Mouse (Mus musculus): Measurements from ENCODE around the gene Lrrk2. TPM values are rescaled to one million over a fixed set of nuclear protein-coding genes. Genes with fewer than 3 reads are reported as not detected.

The Lrrk2 gene
- polyA plus RNA-seq, 1 experiment from 2014 or later = 4.1 TPM

GRCm38 (mm10) chr15:91642682-91643306, 30.2 kb upstream of the Lrrk2 start:
- no peaks in the 10 kb centered on the region for H3K9me3 ChIP-seq (replicated peaks; ENCODE audit: control insufficient read depth, low read length)
- H3K36me3 ChIP-seq (replicated peaks; ENCODE audit: control insufficient read depth, insufficient read depth, low read depth, low read length) = no peaks in the 10 kb centered on the region
- ATAC-seq (replicated peaks; ENCODE audit: insufficient number of reproducible peaks, low FRiP score, low TSS enrichment, low read depth) = no peak
- 81% methylated on average over 9 of the region's 9 CpGs for WGBS
- H3K9ac ChIP-seq (replicated peaks; ENCODE audit: low read length) = no peak overlapping the region
- H3K4me2 ChIP-seq (ENCODE audit: low read depth, low read length) = no peak overlapping the region
- DNase-seq (ENCODE audit: low spot score) = no peak
- no peak overlapping the region for H3K4me3 ChIP-seq (ENCODE audit: low read depth, low read length)
- no peaks in the 10 kb centered on the region for H3K4me1 ChIP-seq (ENCODE audit: control insufficient read depth, insufficient read depth, low read length)
- H3K27ac ChIP-seq (replicated peaks; ENCODE audit: low read depth, low read length) = no peak overlapping the region
- no peaks in the 10 kb centered on the region for H3K27me3 ChIP-seq (ENCODE audit: control insufficient read depth, insufficient read depth, low read length)

GRCm38 (mm10) chr15:91643632-91644348, 29.2 kb upstream of the Lrrk2 start:
- DNase-seq (ENCODE audit: low spot score) = no peak
- Histone ChIP-seq H3K27ac (replicated peaks; ENCODE audit: low read depth, low read length) (no peak overlapping the region), H3K36me3 (replicated peaks; ENCODE audit: control insufficient read depth, insufficient read depth, low read depth, low read length) (no peaks in the 10 kb centered on the region), H3K4me1 (ENCODE audit: control insufficient read depth, insufficient read depth, low read length) (no peaks in the 10 kb centered on the region), H3K4me3 (ENCODE audit: low read depth, low read length) (no peak overlapping the region), H3K4me2 (ENCODE audit: low read depth, low read length) (no peak overlapping the region), H3K27me3 (ENCODE audit: control insufficient read depth, insufficient read depth, low read length) (no peaks in the 10 kb centered on the region), H3K9me3 (replicated peaks; ENCODE audit: control insufficient read depth, low read length) (no peaks in the 10 kb centered on the region), H3K9ac (replicated peaks; ENCODE audit: low read length) (no peak overlapping the region)
- ATAC-seq (replicated peaks; ENCODE audit: insufficient number of reproducible peaks, low FRiP score, low TSS enrichment, low read depth) = no peak
- WGBS = 77% methylated on average over 7 of the region's 7 CpGs

- ATAC-seq (replicated peaks; ENCODE audit: insufficient number of reproducible peaks, low FRiP score, low TSS enrichment, low read depth) = no peak
- no peaks in the 10 kb centered on the region for H3K4me1 ChIP-seq (ENCODE audit: control insufficient read depth, insufficient read depth, low read length)
- DNase-seq (ENCODE audit: low spot score) = no peak
- H3K27ac ChIP-seq (replicated peaks; ENCODE audit: low read depth, low read length) = no peak overlapping the region
- H3K27me3 ChIP-seq (ENCODE audit: control insufficient read depth, insufficient read depth, low read length) = no peaks in the 10 kb centered on the region
- no peaks in the 10 kb centered on the region for H3K9me3 ChIP-seq (replicated peaks; ENCODE audit: control insufficient read depth, low read length)
- H3K4me3 ChIP-seq (ENCODE audit: low read depth, low read length) = no peak overlapping the region
- 74% methylated on average over 3 of the region's 3 CpGs for WGBS
- H3K9ac ChIP-seq (replicated peaks; ENCODE audit: low read length) = no peak overlapping the region
- no peak overlapping the region for H3K4me2 ChIP-seq (ENCODE audit: low read depth, low read length)
- no peaks in the 10 kb centered on the region for H3K36me3 ChIP-seq (replicated peaks; ENCODE audit: control insufficient read depth, insufficient read depth, low read depth, low read length)
These were observed 22.7 kb upstream of the Lrrk2 start for GRCm38 (mm10) chr15:91650270-91650669.

GRCm38 (mm10) chr15:91651493-91651892, 21.5 kb upstream of the Lrrk2 start:
- DNase-seq (ENCODE audit: low spot score) (no peak), ATAC-seq (replicated peaks; ENCODE audit: insufficient number of reproducible peaks, low FRiP score, low TSS enrichment, low read depth) (no peak)
- no peak overlapping the region for H3K9ac ChIP-seq (replicated peaks; ENCODE audit: low read length)
- no peak overlapping the region for H3K27ac ChIP-seq (replicated peaks; ENCODE audit: low read depth, low read length)
- no peaks in the 10 kb centered on the region for H3K27me3 ChIP-seq (ENCODE audit: control insufficient read depth, insufficient read depth, low read length)
- no peaks in the 10 kb centered on the region for H3K9me3 ChIP-seq (replicated peaks; ENCODE audit: control insufficient read depth, low read length)
- 86% methylated on average over 7 of the region's 7 CpGs for WGBS
- no peak overlapping the region for H3K4me3 ChIP-seq (ENCODE audit: low read depth, low read length)
- no peaks in the 10 kb centered on the region for H3K36me3 ChIP-seq (replicated peaks; ENCODE audit: control insufficient read depth, insufficient read depth, low read depth, low read length)
- H3K4me1 ChIP-seq (ENCODE audit: control insufficient read depth, insufficient read depth, low read length) = no peaks in the 10 kb centered on the region
- H3K4me2 ChIP-seq (ENCODE audit: low read depth, low read length) = no peak overlapping the region

GRCm38 (mm10) chr15:91658227-91658626, 14.7 kb upstream of the Lrrk2 start:
- no peak for DNase-seq (ENCODE audit: low spot score)
- H3K9ac ChIP-seq (replicated peaks; ENCODE audit: low read length) = no peak overlapping the region
- WGBS = 92% methylated on average over 6 of the region's 6 CpGs
- H3K4me2 ChIP-seq (ENCODE audit: low read depth, low read length) = no peak overlapping the region
- H3K36me3 ChIP-seq (replicated peaks; ENCODE audit: control insufficient read depth, insufficient read depth, low read depth, low read length) = no peaks in the 10 kb centered on the region
- H3K27me3 ChIP-seq (ENCODE audit: control insufficient read depth, insufficient read depth, low read length) = no peaks in the 10 kb centered on the region
- no peak overlapping the region for H3K27ac ChIP-seq (replicated peaks; ENCODE audit: low read depth, low read length)
- no peak overlapping the region for H3K4me3 ChIP-seq (ENCODE audit: low read depth, low read length)
- no peaks in the 10 kb centered on the region for H3K4me1 ChIP-seq (ENCODE audit: control insufficient read depth, insufficient read depth, low read length)
- ATAC-seq (replicated peaks; ENCODE audit: insufficient number of reproducible peaks, low FRiP score, low TSS enrichment, low read depth) = no peak
- no peaks in the 10 kb centered on the region for H3K9me3 ChIP-seq (replicated peaks; ENCODE audit: control insufficient read depth, low read length)

GRCm38 (mm10) chr15:91660277-91661078, 12.5 kb upstream of the Lrrk2 start:
- Histone ChIP-seq H3K27me3 (ENCODE audit: control insufficient read depth, insufficient read depth, low read length) (no peaks in the 10 kb centered on the region), H3K4me3 (ENCODE audit: low read depth, low read length) (no peak overlapping the region), H3K9me3 (replicated peaks; ENCODE audit: control insufficient read depth, low read length) (no peaks in the 10 kb centered on the region), H3K27ac (replicated peaks; ENCODE audit: low read depth, low read length) (no peak overlapping the region), H3K4me2 (ENCODE audit: low read depth, low read length) (no peak overlapping the region), H3K9ac (replicated peaks; ENCODE audit: low read length) (no peak overlapping the region), H3K4me1 (ENCODE audit: control insufficient read depth, insufficient read depth, low read length) (no peaks in the 10 kb centered on the region), H3K36me3 (replicated peaks; ENCODE audit: control insufficient read depth, insufficient read depth, low read depth, low read length) (no peaks in the 10 kb centered on the region)
- DNase-seq (ENCODE audit: low spot score) (no peak), ATAC-seq (replicated peaks; ENCODE audit: insufficient number of reproducible peaks, low FRiP score, low TSS enrichment, low read depth) (no peak)
- WGBS = 87% methylated on average over 6 of the region's 6 CpGs

- Histone ChIP-seq H3K9me3 (replicated peaks; ENCODE audit: control insufficient read depth, low read length) (no peaks in the 10 kb centered on the region), H3K27me3 (ENCODE audit: control insufficient read depth, insufficient read depth, low read length) (no peaks in the 10 kb centered on the region), H3K27ac (replicated peaks; ENCODE audit: low read depth, low read length) (no peak overlapping the region), H3K36me3 (replicated peaks; ENCODE audit: control insufficient read depth, insufficient read depth, low read depth, low read length) (no peaks in the 10 kb centered on the region), H3K4me3 (ENCODE audit: low read depth, low read length) (no peak overlapping the region), H3K4me1 (ENCODE audit: control insufficient read depth, insufficient read depth, low read length) (no peaks in the 10 kb centered on the region), H3K9ac (replicated peaks; ENCODE audit: low read length) (no peak overlapping the region), H3K4me2 (ENCODE audit: low read depth, low read length) (no peak overlapping the region)
- 81% methylated on average over 6 of the region's 6 CpGs for WGBS
- ATAC-seq (replicated peaks; ENCODE audit: insufficient number of reproducible peaks, low FRiP score, low TSS enrichment, low read depth) (no peak), DNase-seq (ENCODE audit: low spot score) (no peak)
These were observed 12.0 kb upstream of the Lrrk2 start for GRCm38 (mm10) chr15:91661079-91661369.

- no peak overlapping the region for H3K4me3 ChIP-seq (ENCODE audit: low read depth, low read length)
- WGBS = 80% methylated on average over 10 of the region's 10 CpGs
- DNase-seq (ENCODE audit: low spot score) = no peak
These were observed 8.3 kb upstream of the Lrrk2 start for GRCm38 (mm10) chr15:91664586-91665132.

More at GRCm38 (mm10) chr15:91664586-91665132, 8.3 kb upstream of the Lrrk2 start:
- no peak for ATAC-seq (replicated peaks; ENCODE audit: insufficient number of reproducible peaks, low FRiP score, low TSS enrichment, low read depth)
- H3K27ac ChIP-seq (replicated peaks; ENCODE audit: low read depth, low read length) = no peak overlapping the region
- no peaks in the 10 kb centered on the region for H3K9me3 ChIP-seq (replicated peaks; ENCODE audit: control insufficient read depth, low read length)
- H3K9ac ChIP-seq (replicated peaks; ENCODE audit: low read length) = no peak overlapping the region
- no peak overlapping the region for H3K4me2 ChIP-seq (ENCODE audit: low read depth, low read length)
- H3K4me1 ChIP-seq (ENCODE audit: control insufficient read depth, insufficient read depth, low read length) = no peaks in the 10 kb centered on the region
- no peaks in the 10 kb centered on the region for H3K36me3 ChIP-seq (replicated peaks; ENCODE audit: control insufficient read depth, insufficient read depth, low read depth, low read length)
- H3K27me3 ChIP-seq (ENCODE audit: control insufficient read depth, insufficient read depth, low read length) = no peaks in the 10 kb centered on the region

All from embryonic facial prominence, embryonic 11.5 days (tissue).